Mouse (Mus musculus) thymus, adult 2 months (tissue): ENCODE results near the gene Atp1a4. TPM values are rescaled to one million over a fixed set of nuclear protein-coding genes. Genes with fewer than 3 reads are reported as not detected.

Experiments
- DNase-seq: peaks from one replicate; pipeline ENCODE4 v3.0.0; 2021
- H3K27ac ChIP-seq: fragments of 200-500 bp; 2 replicates; pipeline ENCODE4 v1.5.1; 2012; ENCODE audit warnings: low read length, control low read depth; ENCODE audit not compliant: control insufficient read depth, insufficient read depth
- H3K27me3 ChIP-seq: fragments of 200-500 bp; 2 replicates; pipeline ENCODE4 v1.6.1; 2012; ENCODE audit warnings: mild to moderate bottlenecking, low read length, moderate library complexity, mixed read lengths; ENCODE audit not compliant: control insufficient read depth, insufficient read depth
- H3K36me3 ChIP-seq: fragments of 200-500 bp; 2 replicates; pipeline ENCODE4 v1.6.1; 2012; ENCODE audit warnings: mild to moderate bottlenecking, low read length, moderate library complexity; ENCODE audit not compliant: control insufficient read depth, insufficient read depth
- H3K4me1 ChIP-seq: fragments of 200-500 bp; replicated peaks from 2 replicates; pipeline ENCODE4 v1.6.1; 2012; ENCODE audit warnings: low read length; ENCODE audit not compliant: control insufficient read depth, insufficient read depth
- H3K4me3 ChIP-seq: fragments of 200-500 bp; 2 replicates; pipeline ENCODE4 v1.5.1; 2012; ENCODE audit warnings: mild to moderate bottlenecking, low read length, control low read depth, moderate library complexity; ENCODE audit not compliant: control insufficient read depth, insufficient read depth
- CTCF ChIP-seq: fragments of 200-500 bp; IDR thresholded peaks from 2 replicates; pipeline ENCODE4 v1.5.1; 2012; ENCODE audit warnings: mild to moderate bottlenecking, control low read depth, low read length, moderate library complexity, borderline replicate concordance; ENCODE audit not compliant: control insufficient read depth, poor library complexity, insufficient read depth; ENCODE audit errors: extremely low read depth
- POLR2A ChIP-seq: fragments of 200-500 bp; IDR thresholded peaks from 2 replicates; pipeline ENCODE4 v1.6.1; 2012; ENCODE audit warnings: mild to moderate bottlenecking, low read length, control low read depth, moderate library complexity; ENCODE audit not compliant: control insufficient read depth, poor library complexity, insufficient read depth; ENCODE audit errors: extremely low read depth
- WGBS: fragments of 180-500 bp; shearing (Covaris S2); methylation state at CpG from one replicate; pipeline ENCODE4 v1.1.7; 2018; 5-methylcytosine and 5-hydroxymethylcytosine counted together
- polyA plus RNA-seq: library from polyadenylated mRNA; depleted of rRNA; stranded (reverse); fragments of >200 nt; gene quantifications from 2 replicates; pipeline ENCODE4 v1.2.3, GENCODE M21; 2012

Atp1a4 gene
- polyA plus RNA-seq, 1 experiment = 0.07 TPM

DNA sequence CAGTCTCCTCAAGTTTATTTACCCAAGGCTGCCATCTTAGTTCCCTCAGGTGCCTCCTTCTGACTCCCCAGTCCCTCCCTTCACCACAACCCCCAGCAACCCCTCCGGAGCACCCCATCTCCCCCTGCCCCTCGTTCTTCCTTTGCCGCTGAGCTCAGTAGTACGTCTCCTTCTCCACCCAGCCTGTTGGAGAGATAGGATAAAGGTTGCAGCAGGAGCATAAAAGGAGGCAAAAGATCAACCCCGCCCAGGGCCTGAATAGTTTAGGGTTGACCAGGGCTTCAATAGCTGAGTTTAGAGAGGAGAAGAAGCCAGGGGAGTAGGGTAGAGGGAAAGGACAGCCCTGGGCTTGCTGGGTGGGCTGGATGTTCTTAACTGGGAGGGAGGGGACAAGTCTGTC is 16.3 kb upstream of the Atp1a4 start:
- WGBS = 94% methylated on average over 5 of the region's 5 CpGs
- peaks cover 9% of the 10 kb centered on the region for H3K4me1 ChIP-seq
- TF ChIP-seq CTCF (no peak), POLR2A (no peak)
- H3K36me3 ChIP-seq = no peaks in the 10 kb centered on the region
- no peak overlapping the region for H3K27ac ChIP-seq
- no peak for DNase-seq
- no peak overlapping the region for H3K4me3 ChIP-seq
- no peaks in the 10 kb centered on the region for H3K27me3 ChIP-seq

DNA sequence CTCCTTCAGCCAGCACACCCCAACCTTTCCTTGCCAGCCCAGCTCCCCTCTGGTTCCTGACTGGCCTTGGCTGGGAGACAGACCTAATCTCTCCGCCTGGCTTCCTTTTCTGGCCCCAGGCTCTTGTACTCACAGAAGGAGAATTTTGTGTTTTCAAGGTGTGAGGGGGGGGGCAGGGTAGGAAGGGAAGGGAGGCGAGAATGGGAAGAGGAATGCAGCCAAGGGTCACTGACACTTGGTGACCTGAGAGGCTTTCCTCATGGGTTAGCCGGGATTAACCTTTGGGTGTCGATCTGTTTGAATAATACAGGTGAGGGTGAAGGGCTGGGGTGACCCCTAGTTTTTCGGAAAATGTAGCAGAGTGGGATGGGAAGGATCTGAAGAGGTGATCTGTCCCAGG is 15.9 kb upstream of the Atp1a4 start:
- TF ChIP-seq CTCF (no peak), POLR2A (no peak)
- no peak for DNase-seq
- Histone ChIP-seq H3K27me3 (no peaks in the 10 kb centered on the region), H3K4me3 (no peak overlapping the region), H3K27ac (no peak overlapping the region), H3K36me3 (no peaks in the 10 kb centered on the region), H3K4me1 (peaks cover 9% of the 10 kb centered on the region)
- 96% methylated on average over 5 of the region's 5 CpGs for WGBS

DNA sequence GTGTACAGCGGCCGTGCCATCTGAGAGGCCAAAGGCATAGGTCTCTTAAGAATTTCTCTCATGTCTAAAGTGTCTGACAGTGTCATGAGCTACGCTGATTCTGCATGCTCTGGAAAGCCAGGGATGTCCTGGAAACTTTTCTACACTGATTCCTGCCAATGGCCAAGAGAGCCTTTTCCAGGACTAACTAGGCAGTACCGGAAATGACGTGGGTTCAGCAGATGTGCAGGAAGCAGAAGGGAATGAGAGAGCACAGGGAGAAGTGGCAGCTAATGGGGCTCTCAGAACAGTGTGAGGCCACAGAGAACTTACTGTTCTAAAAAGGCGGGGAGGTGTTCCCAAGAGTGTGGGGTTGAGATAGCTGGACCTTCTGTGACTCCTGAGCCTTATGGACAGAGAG is 15.2 kb upstream of the Atp1a4 start:
- H3K27ac ChIP-seq = no peak overlapping the region
- TF ChIP-seq POLR2A (no peak), CTCF (no peak)
- H3K27me3 ChIP-seq = no peaks in the 10 kb centered on the region
- no peaks in the 10 kb centered on the region for H3K36me3 ChIP-seq
- H3K4me1 ChIP-seq = peaks cover 9% of the 10 kb centered on the region
- DNase-seq = no peak
- WGBS = 89% methylated on average over 6 of the region's 6 CpGs
- no peak overlapping the region for H3K4me3 ChIP-seq

DNA sequence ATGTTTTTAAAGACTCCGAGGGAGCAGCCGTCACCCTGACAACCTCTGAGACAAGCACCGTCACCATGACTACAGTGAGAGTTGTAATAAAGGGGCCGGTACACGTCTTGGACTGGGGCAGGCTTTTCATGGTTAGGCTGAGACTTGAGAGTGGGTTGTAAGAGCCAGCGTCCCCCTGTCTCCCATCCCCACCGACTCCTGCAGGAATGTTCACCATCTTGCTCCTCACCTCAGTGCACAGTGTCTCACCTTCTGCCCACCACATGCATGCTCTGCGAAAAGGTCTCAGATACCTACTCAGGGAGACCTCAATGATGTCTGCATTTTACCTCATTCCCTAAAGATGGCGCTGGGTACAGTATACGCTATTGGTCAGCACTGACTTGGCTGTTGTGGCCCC is 13.6 kb upstream of the Atp1a4 start:
- peaks cover 4% of the 10 kb centered on the region; the same call in 1 of the 2 replicates for H3K4me1 ChIP-seq
- 94% methylated on average over 10 of the region's 10 CpGs for WGBS
- no peak for DNase-seq
- no peaks in the 10 kb centered on the region for H3K27me3 ChIP-seq
- H3K27ac ChIP-seq = no peak overlapping the region
- no peak overlapping the region for H3K4me3 ChIP-seq
- TF ChIP-seq POLR2A (no peak), CTCF (no peak)
- no peaks in the 10 kb centered on the region for H3K36me3 ChIP-seq

DNA sequence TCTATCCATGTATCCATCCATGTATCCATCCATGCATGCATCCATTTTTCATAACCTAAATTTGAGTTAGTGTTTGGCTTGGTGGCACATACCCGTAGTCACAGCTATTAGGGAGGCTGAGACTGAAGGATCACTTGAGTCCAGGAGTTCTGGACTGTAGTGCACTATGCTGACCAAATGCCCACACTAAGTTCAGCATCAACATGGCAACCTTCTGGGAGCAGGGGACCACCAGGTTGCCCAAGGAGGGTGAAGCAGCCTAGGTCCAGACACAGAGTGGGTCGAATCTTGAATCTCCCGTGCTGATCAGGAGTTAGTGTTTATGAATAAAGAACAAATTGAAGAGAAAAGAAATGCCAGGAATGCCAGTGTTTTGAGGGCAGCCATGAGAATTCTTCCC is 13.0 kb upstream of the Atp1a4 start:
- DNase-seq = no peak
- no peaks in the 10 kb centered on the region for H3K36me3 ChIP-seq
- H3K27me3 ChIP-seq = no peaks in the 10 kb centered on the region
- H3K4me3 ChIP-seq = no peak overlapping the region
- peaks cover under 1% of the 10 kb centered on the region; the same call in 1 of the 2 replicates for H3K4me1 ChIP-seq
- 97% methylated on average over 3 of the region's 3 CpGs for WGBS
- no peak for TF ChIP-seq POLR2A
- no peak for TF ChIP-seq CTCF
- no peak overlapping the region for H3K27ac ChIP-seq

DNA sequence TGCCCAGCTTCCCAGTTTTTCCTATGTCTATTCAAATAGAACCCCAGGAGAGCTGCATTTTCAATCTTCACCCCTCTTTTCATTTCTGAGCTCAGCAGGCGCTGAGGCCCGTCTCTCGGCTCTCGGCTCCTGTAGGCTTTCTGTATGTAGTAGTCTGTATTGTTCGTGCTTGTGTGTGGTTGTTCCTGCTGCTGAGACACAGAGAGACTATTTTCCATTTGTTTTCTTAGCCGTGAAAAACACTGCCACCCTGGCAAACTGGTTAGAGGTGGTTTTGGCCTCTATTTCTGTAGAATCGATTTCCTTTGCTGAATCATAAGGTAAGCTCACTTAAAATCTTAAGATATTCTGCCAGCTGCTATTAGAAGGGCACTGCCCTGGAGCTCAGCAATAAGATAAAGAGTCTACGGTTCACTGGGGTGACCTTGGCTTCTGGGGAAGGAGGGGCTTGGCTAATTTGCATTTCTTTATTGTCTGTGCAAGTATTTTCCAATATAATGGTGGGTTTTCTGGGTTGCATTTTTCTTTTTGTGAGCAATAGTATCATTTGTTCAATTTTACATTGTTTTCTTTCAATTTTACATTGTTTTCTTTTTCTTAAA is 3.4 kb upstream of the Atp1a4 start, which contains the start of gene Igsf8:
TSS of gene Igsf8 (plus strand) at position 165 of the 602 bp plus-strand sequence.
- TF ChIP-seq CTCF (no peak), POLR2A (no peak)
- H3K4me1 ChIP-seq = no peaks in the 10 kb centered on the region
- H3K36me3 ChIP-seq = no peaks in the 10 kb centered on the region
- H3K27ac ChIP-seq = no peak within 1 kb of the TSS
- no peaks in the 10 kb centered on the region for H3K27me3 ChIP-seq
- no peak for DNase-seq
- 91% methylated on average over 8 of the region's 8 CpGs for WGBS
- H3K4me3 ChIP-seq = no peak within 1 kb of the TSS

DNA sequence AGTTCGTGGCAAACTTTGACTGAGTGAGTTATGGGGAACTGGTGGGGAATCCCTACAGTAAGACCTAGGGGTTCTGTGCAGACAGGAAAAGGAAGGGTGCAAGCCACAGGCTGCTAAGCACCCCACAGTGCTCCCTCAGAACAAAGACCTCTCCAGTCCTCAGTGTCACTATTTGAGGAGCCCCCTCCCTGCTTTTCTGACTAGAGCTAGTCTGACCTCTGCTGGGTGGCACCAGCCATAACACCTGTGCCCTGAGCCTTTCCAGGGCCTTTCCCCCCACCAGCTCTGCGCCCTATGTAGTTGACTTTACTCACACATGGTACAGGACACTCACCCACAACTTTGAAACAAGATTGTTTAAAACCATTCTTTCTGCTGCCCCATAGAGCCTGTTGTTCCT is 10.5 kb downstream of the Atp1a4 start:
- Histone ChIP-seq H3K4me3 (no peak overlapping the region), H3K4me1 (no peaks in the 10 kb centered on the region), H3K36me3 (no peaks in the 10 kb centered on the region), H3K27me3 (no peaks in the 10 kb centered on the region), H3K27ac (no peak overlapping the region)
- TF ChIP-seq CTCF = peak; percentile 61; the same call in 1 of the 2 replicates
- TF ChIP-seq POLR2A = no peak
- peak; percentile 59 for DNase-seq
- 21% methylated on average over 2 of the region's 2 CpGs for WGBS
